Mouse (Mus musculus): Measurements from ENCODE around the gene Auts2. TPM values are rescaled to one million over a fixed set of nuclear protein-coding genes. Genes with fewer than 3 reads are reported as not detected.
A peak's percentile ranks its signal among the peaks of the same experiment; 100 is the strongest.

Auts2 gene
- polyA plus RNA-seq, 1 experiment from 2014 or later, result 17.9 TPM

DNA sequence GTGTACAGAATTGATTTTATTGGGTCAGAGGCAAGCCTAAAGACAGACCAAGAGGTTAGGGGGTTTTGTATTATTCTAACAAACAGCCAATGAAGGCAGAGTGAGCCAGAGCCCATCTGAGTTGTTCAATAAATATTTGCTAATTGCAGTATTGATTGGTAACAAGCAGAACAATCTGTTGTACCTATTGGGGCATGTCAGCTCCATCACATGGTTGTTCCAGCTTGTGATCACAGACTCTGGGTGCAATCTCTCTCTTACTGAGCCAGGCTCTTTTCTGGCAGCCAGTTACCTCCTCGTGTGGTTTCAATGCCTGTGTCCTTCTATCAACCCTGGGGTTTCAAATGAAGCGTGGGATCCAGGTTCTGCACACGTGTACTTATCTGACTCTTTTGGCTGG is 201.8 kb downstream of the Auts2 start:
- Histone ChIP-seq H3K4me3 (ENCODE audit: low read length) (no peak overlapping the region), H3K4me2 (replicated peaks; ENCODE audit: low read depth, low read length) (no peak overlapping the region), H3K27ac (ENCODE audit: low read length) (no peak overlapping the region), H3K9ac (replicated peaks; ENCODE audit: low read length) (no peak overlapping the region), H3K9me3 (ENCODE audit: low read length) (no peaks in the 10 kb centered on the region), H3K4me1 (ENCODE audit: insufficient read depth, low read length) (peaks cover 19% of the 10 kb centered on the region), H3K27me3 (ENCODE audit: insufficient read depth, low read length) (no peaks in the 10 kb centered on the region), H3K36me3 (ENCODE audit: insufficient read depth, low read length) (no peaks in the 10 kb centered on the region)
- WGBS, result 58% methylated on average over 3 of the region's 3 CpGs
- ATAC-seq (ENCODE audit: low FRiP score, low TSS enrichment), result no peak

DNA sequence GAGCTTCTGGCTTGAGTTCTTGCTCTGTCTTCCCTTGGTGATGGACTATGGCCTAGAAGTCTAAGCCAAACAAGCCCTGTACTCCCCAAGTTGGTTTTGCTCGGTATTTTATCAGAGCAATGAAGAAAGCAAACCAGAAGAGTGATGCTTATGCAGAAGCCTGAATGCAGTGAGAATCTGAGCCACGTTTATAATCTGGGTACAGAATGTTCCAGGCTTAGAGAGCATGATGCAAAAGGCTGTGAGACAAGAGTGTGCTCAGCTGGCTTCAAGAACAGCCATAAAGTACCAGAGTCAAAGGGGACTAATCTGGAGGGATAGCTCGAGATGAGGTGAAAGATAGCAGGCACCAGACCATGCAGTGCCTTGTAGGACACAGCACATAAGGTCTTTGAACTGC is 205.5 kb downstream of the Auts2 start:
- Histone ChIP-seq H3K9me3 (ENCODE audit: low read length) (no peaks in the 10 kb centered on the region), H3K4me1 (ENCODE audit: insufficient read depth, low read length) (peaks cover 30% of the 10 kb centered on the region), H3K27me3 (ENCODE audit: insufficient read depth, low read length) (no peaks in the 10 kb centered on the region), H3K9ac (replicated peaks; ENCODE audit: low read length) (no peak overlapping the region), H3K27ac (ENCODE audit: low read length) (no peak overlapping the region), H3K36me3 (ENCODE audit: insufficient read depth, low read length) (no peaks in the 10 kb centered on the region), H3K4me2 (replicated peaks; ENCODE audit: low read depth, low read length) (no peak overlapping the region), H3K4me3 (ENCODE audit: low read length) (no peak overlapping the region)
- no peak for ATAC-seq (ENCODE audit: low FRiP score, low TSS enrichment)
- 53% methylated on average over 3 of the region's 3 CpGs for WGBS

DNA sequence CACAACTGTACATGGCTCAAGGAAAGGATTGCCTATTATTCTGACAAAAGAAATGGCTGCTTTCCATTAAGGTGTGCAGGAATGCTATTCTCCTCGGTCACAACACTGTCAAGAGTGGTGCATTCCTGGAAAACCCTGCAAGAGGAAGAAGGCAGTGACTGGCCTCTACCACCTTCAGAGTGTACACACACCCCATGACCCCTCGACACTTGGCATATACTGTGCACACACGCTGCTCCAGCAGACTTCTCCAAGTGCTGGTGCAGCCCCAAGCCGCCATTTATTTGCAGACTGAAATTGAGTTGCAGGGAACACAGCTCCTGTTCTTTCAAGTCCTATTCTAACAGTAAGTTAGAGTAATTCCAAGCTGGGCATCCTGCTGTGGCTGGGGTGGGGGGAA is 207.4 kb downstream of the Auts2 start:
- Histone ChIP-seq H3K4me1 (ENCODE audit: insufficient read depth, low read length) (peaks cover 31% of the 10 kb centered on the region), H3K27me3 (ENCODE audit: insufficient read depth, low read length) (no peaks in the 10 kb centered on the region), H3K27ac (ENCODE audit: low read length) (no peak overlapping the region), H3K9ac (replicated peaks; ENCODE audit: low read length) (no peak overlapping the region), H3K36me3 (ENCODE audit: insufficient read depth, low read length) (no peaks in the 10 kb centered on the region), H3K4me2 (replicated peaks; ENCODE audit: low read depth, low read length) (no peak overlapping the region), H3K4me3 (ENCODE audit: low read length) (no peak overlapping the region), H3K9me3 (ENCODE audit: low read length) (no peaks in the 10 kb centered on the region)
- WGBS, result 81% methylated on average over 4 of the region's 4 CpGs
- no peak for ATAC-seq (ENCODE audit: low FRiP score, low TSS enrichment)

DNA sequence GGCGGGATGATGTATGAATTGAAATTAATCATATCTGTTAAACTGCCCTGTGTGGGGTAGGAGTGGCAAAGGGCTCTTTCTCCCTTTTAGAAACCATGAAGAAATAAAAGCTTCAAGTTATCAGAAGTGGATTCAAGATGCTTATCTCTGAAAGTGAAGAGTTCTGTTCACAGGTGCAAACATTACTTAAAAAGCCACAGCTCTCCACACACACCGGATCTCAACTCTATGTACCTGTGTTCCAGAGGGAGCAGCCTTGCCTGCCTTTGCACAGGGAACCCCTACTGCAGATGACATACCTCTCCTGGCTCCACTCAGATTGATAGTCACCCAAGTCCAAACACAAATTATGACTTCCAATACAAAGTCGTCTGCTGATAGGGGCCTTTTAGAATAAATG is 208.3 kb downstream of the Auts2 start:
- H3K4me1 ChIP-seq (ENCODE audit: insufficient read depth, low read length), result peaks cover 35% of the 10 kb centered on the region
- no peaks in the 10 kb centered on the region for H3K9me3 ChIP-seq (ENCODE audit: low read length)
- no peaks in the 10 kb centered on the region for H3K27me3 ChIP-seq (ENCODE audit: insufficient read depth, low read length)
- ATAC-seq (ENCODE audit: low FRiP score, low TSS enrichment), result no peak
- H3K9ac ChIP-seq (replicated peaks; ENCODE audit: low read length), result no peak overlapping the region
- H3K27ac ChIP-seq (ENCODE audit: low read length), result no peak overlapping the region
- H3K4me2 ChIP-seq (replicated peaks; ENCODE audit: low read depth, low read length), result no peak overlapping the region
- H3K4me3 ChIP-seq (ENCODE audit: low read length), result no peak overlapping the region
- WGBS, result 75% methylated on average over 3 of the region's 3 CpGs
- H3K36me3 ChIP-seq (ENCODE audit: insufficient read depth, low read length), result no peaks in the 10 kb centered on the region

DNA sequence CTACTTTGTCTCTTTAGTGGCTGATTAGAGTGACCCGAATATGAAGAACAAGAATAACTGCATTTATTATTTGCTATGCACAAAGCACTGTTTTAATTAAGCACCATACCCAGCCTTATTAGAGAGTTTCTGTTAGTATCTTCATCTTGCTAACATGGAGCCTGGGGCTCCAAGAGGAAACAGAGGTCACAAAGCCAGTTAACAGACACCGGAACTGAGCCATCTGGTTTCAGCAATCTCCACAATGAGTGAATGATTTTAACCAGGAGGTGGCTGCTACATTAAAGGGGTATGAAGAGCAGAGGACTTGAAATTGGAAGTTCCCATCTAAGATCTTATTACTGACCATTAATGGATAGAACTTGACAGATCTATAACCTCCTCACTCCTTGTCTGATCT is 209.4 kb downstream of the Auts2 start:
- 52% methylated on average over 2 of the region's 2 CpGs for WGBS
- H3K4me1 ChIP-seq (ENCODE audit: insufficient read depth, low read length), result peaks cover 40% of the 10 kb centered on the region
- H3K36me3 ChIP-seq (ENCODE audit: insufficient read depth, low read length), result no peaks in the 10 kb centered on the region
- H3K9me3 ChIP-seq (ENCODE audit: low read length), result no peaks in the 10 kb centered on the region
- ATAC-seq (ENCODE audit: low FRiP score, low TSS enrichment), result no peak
- no peak overlapping the region for H3K4me2 ChIP-seq (replicated peaks; ENCODE audit: low read depth, low read length)
- H3K4me3 ChIP-seq (ENCODE audit: low read length), result no peak overlapping the region
- no peak overlapping the region for H3K9ac ChIP-seq (replicated peaks; ENCODE audit: low read length)
- no peaks in the 10 kb centered on the region for H3K27me3 ChIP-seq (ENCODE audit: insufficient read depth, low read length)
- H3K27ac ChIP-seq (ENCODE audit: low read length), result no peak overlapping the region

DNA sequence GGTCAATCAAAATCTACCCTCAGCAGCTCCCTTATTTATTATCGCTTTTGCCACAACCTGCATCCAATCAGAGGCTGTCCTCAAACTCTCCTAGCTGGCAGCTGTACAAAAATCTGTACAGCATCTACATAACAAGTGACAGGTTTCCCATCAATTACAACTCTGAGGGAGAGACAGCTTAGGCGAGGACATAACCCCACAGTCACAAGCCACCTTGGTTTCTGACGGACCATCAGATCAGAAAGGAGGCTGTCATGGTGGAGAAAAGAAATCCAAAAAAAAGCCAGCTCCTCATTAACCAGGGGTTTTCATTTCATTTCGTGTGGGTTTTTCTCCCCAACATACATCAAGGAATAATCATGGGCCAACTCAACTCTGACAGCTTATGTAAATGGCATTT is 210.6 kb downstream of the Auts2 start:
- 51% methylated on average over 4 of the region's 4 CpGs for WGBS
- H3K4me2 ChIP-seq (replicated peaks; ENCODE audit: low read depth, low read length), result no peak overlapping the region

DNA sequence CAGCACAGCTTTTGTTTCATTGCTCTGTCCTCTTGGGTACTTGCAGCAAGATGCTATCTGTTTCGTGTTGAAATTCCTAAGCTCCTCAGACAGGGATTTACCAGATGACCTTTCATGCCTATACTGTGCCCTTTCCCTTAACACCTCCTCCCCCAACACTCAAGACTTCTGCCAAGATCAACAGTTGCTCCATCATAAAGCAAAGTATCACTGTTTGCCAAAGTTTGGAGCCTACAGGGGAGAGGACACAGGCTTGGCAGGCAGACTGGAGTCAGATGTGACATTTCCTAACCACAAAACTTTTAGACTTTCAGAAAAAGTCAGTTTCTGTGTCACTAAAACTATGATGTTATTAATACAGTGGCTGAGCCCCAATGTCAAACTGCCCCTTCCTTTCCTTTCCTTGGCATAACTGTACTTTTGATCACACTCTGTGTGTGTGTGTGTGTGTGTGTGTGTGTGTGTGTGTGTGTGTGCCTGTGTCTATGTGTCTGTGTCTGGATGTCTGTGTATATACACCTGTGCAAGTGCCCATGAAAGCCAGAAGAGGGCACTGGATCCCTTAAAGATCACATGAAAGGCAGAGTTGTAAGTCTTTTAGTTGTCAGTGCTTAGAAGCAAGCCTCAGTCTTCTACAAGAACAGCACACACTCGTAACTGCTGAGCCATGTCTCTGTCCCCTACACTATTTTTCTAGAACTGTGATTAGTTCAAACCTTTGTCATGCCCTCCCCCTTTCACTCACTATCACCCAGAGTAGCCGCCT is 213.8 kb downstream of the Auts2 start:
- H3K9me3 ChIP-seq (ENCODE audit: low read length), result no peaks in the 10 kb centered on the region
- ATAC-seq (ENCODE audit: low FRiP score, low TSS enrichment), result peak; percentile 61; the same call in 1 of the 2 replicates
- H3K4me1 ChIP-seq (ENCODE audit: insufficient read depth, low read length), result peaks cover 32% of the 10 kb centered on the region
- H3K27me3 ChIP-seq (ENCODE audit: insufficient read depth, low read length), result no peaks in the 10 kb centered on the region
- no peak overlapping the region for H3K9ac ChIP-seq (replicated peaks; ENCODE audit: low read length)
- H3K4me2 ChIP-seq (replicated peaks; ENCODE audit: low read depth, low read length), result no peak overlapping the region
- 57% methylated on average over 3 of the region's 3 CpGs for WGBS
- H3K36me3 ChIP-seq (ENCODE audit: insufficient read depth, low read length), result no peaks in the 10 kb centered on the region
- H3K4me3 ChIP-seq (ENCODE audit: low read length), result no peak overlapping the region
- no peak overlapping the region for H3K27ac ChIP-seq (ENCODE audit: low read length)

More for the DNA sequence above, 210.6 kb downstream of the Auts2 start:
- H3K36me3 ChIP-seq (ENCODE audit: insufficient read depth, low read length), result no peaks in the 10 kb centered on the region
- H3K9ac ChIP-seq (replicated peaks; ENCODE audit: low read length), result no peak overlapping the region
- no peaks in the 10 kb centered on the region for H3K9me3 ChIP-seq (ENCODE audit: low read length)
- H3K27ac ChIP-seq (ENCODE audit: low read length), result no peak overlapping the region
- no peak overlapping the region for H3K4me3 ChIP-seq (ENCODE audit: low read length)
- no peaks in the 10 kb centered on the region for H3K27me3 ChIP-seq (ENCODE audit: insufficient read depth, low read length)
- peaks cover 40% of the 10 kb centered on the region for H3K4me1 ChIP-seq (ENCODE audit: insufficient read depth, low read length)
- no peak for ATAC-seq (ENCODE audit: low FRiP score, low TSS enrichment)

DNA sequence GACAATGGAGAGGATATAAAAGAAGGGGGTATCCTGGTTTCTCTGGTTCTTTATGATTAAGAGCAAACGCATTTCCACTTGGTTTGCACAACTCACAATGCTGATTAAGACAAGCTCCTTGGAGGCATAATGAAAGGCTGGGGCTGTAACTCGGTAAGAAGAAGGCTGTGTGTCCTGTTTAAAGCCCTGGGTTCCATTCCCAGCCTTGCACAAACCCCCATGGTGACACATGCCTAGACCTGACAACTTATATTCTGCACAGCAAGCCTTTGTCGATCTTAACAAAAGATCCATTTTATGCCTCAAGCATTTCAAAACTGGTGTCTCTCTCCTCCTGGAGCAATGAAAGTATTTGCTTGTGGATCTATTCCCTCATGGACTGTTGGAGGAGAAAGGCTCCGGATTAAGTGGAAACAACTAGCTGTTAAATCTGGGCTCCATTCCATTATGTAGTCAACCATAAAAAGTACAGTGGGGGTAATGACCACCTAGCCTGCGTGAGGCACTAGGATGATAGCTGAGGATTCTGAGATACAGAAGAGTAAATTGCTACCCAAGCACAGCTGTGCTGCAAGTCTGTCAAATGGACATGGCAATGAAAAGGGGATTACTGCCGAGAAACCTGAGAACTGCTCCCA is 218.8 kb downstream of the Auts2 start:
- H3K27ac ChIP-seq (ENCODE audit: low read length), result no peak overlapping the region
- peaks cover 20% of the 10 kb centered on the region for H3K4me1 ChIP-seq (ENCODE audit: insufficient read depth, low read length)
- no peak for ATAC-seq (ENCODE audit: low FRiP score, low TSS enrichment)
- H3K36me3 ChIP-seq (ENCODE audit: insufficient read depth, low read length), result no peaks in the 10 kb centered on the region
- H3K27me3 ChIP-seq (ENCODE audit: insufficient read depth, low read length), result no peaks in the 10 kb centered on the region
- H3K9me3 ChIP-seq (ENCODE audit: low read length), result no peaks in the 10 kb centered on the region
- no peak overlapping the region for H3K4me3 ChIP-seq (ENCODE audit: low read length)
- no peak overlapping the region for H3K4me2 ChIP-seq (replicated peaks; ENCODE audit: low read depth, low read length)
- H3K9ac ChIP-seq (replicated peaks; ENCODE audit: low read length), result no peak overlapping the region
- 62% methylated on average over 6 of the region's 6 CpGs for WGBS

DNA sequence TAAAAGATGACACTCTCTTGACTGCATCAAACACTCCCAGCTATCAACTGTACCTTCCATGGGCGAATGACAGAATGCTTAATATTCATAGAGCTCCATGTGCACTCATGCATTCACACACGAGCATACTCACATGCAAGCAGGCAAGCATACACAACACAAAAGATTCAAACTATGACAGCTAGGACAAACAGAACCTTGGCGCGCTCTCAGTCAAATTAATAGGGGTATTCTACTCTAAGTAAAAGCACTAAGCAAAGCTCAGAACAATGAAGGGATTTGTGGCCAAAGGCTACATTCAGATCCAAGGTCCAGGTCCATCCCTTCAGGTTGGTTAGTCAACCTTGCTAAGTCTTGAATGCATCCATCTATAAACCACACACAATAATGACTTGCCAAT is 219.5 kb downstream of the Auts2 start:
- no peaks in the 10 kb centered on the region for H3K27me3 ChIP-seq (ENCODE audit: insufficient read depth, low read length)
- WGBS, result 60% methylated on average over 4 of the region's 4 CpGs
- H3K9me3 ChIP-seq (ENCODE audit: low read length), result no peaks in the 10 kb centered on the region
- no peak for ATAC-seq (ENCODE audit: low FRiP score, low TSS enrichment)
- no peak overlapping the region for H3K9ac ChIP-seq (replicated peaks; ENCODE audit: low read length)
- H3K36me3 ChIP-seq (ENCODE audit: insufficient read depth, low read length), result no peaks in the 10 kb centered on the region
- no peak overlapping the region for H3K4me3 ChIP-seq (ENCODE audit: low read length)
- H3K27ac ChIP-seq (ENCODE audit: low read length), result no peak overlapping the region
- peaks cover 17% of the 10 kb centered on the region for H3K4me1 ChIP-seq (ENCODE audit: insufficient read depth, low read length)
- no peak overlapping the region for H3K4me2 ChIP-seq (replicated peaks; ENCODE audit: low read depth, low read length)

DNA sequence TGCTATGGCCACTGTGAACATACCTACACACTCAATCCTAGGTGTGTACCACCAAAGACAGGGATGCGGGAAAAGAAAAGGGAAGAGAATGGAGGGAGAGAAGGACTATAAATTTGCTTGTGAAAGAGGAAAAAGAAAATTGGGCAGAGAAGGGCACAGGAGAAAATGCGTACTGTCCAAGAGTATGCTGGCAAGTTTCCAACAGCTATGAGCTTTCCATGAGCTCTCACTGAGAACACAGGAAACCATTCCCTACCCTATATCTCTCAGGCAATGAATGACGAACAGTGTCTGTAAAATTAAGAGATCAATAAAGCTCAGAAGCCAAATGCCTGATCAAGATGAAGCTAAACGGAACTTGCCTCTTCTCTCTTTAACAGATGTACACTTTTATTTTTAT is 220.2 kb downstream of the Auts2 start:
- Histone ChIP-seq H3K27ac (ENCODE audit: low read length) (no peak overlapping the region), H3K9ac (replicated peaks; ENCODE audit: low read length) (no peak overlapping the region), H3K4me1 (ENCODE audit: insufficient read depth, low read length) (peaks cover 17% of the 10 kb centered on the region), H3K27me3 (ENCODE audit: insufficient read depth, low read length) (no peaks in the 10 kb centered on the region), H3K36me3 (ENCODE audit: insufficient read depth, low read length) (no peaks in the 10 kb centered on the region), H3K4me3 (ENCODE audit: low read length) (no peak overlapping the region), H3K9me3 (ENCODE audit: low read length) (no peaks in the 10 kb centered on the region), H3K4me2 (replicated peaks; ENCODE audit: low read depth, low read length) (no peak overlapping the region)
- WGBS, result 66% methylated on average over 4 of the region's 4 CpGs
- ATAC-seq (ENCODE audit: low FRiP score, low TSS enrichment), result no peak

All from kidney, embryonic 16.5 days (tissue).